Mouse (Mus musculus) forelimb bud, embryonic 11.5 days (tissue): ENCODE measurements around the gene Nudt16l1.

ENCODE experiments used
- DNase-seq: peaks from one replicate; pipeline ENCODE4 v3.0.0-alpha.2; 2012; ENCODE audit warnings: low read depth, low spot score

Nudt16l1 gene

DNA sequence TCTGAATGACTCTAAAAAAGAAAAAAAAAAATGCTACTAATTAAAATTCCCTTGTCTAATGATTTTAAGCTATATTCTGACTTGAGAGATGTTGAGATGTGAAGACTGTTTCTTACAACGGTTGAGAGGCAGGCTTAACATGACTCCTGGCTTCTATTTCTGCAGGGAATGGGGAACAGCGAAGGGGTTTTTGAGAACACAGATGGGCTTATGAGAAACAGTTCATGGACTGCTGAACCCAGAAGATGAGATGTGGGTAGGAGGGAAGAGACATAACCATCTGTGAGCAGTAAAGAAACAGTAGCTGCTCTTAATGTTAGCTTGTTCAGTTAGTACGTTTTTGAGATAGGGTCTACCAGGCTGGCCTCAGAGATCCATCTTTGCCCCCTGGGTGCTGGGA is 18.0 kb downstream of the Nudt16l1 start:
- DNase-seq, result no peak

DNA sequence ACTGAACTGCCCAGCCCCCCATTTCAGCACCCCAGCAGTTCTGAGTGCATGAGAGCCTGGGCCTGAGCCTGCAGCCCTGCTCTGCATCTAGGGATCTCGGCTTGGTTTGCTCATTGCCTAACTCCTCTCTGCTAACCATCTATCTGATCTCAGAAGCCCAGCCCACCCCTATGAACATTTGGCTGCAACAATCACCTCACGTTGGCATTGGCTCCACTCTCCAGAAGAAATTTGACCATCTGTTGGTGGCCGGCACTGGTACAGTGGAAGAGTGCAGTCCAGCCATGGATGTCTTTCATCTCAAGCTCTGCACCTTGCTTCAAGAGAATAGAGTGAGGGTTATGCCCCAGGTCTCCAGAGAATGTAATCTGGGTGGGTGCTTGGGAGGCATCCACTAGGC is 18.9 kb downstream of the Nudt16l1 start:
- DNase-seq, result no peak

DNA sequence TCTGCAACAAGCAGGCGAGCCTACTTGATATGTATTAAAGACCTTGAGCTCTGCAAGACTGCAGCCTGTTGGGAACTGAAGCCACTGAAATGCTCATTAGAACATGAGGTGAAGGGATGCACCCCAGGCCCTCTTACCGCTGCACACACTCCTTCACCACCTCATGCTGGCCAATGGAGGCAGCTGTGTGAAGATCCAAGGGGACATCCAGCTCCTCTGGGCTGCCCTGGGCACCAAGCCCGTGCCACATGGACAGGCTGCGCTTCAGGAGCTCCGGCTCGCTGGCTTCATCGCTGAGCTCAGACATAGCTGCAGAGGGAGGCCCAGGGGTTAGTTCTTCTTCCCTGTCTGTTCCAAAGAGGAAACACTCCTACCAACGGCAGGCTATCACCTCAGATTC is 21.7 kb downstream of the Nudt16l1 start:
- no peak for DNase-seq

DNA sequence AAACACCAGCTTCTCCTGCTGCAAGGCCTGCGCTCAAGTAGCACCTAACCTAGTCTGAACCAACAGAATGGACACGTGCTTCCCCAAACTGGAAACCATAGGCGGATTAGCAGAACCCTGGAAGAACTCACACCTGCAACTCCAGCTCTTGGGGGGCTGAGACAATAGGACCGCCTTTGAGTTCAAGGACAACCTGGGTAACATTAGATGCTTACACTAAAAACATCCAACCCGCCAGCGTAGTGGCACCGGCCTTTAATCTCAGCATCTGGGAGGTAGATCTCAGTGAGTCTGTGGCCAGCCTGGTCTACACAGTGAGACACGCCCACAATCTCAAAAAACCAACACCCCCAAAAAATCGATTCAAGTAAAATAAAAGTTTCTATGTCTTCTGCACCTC is 24.8 kb downstream of the Nudt16l1 start:
- DNase-seq, result no peak

DNA sequence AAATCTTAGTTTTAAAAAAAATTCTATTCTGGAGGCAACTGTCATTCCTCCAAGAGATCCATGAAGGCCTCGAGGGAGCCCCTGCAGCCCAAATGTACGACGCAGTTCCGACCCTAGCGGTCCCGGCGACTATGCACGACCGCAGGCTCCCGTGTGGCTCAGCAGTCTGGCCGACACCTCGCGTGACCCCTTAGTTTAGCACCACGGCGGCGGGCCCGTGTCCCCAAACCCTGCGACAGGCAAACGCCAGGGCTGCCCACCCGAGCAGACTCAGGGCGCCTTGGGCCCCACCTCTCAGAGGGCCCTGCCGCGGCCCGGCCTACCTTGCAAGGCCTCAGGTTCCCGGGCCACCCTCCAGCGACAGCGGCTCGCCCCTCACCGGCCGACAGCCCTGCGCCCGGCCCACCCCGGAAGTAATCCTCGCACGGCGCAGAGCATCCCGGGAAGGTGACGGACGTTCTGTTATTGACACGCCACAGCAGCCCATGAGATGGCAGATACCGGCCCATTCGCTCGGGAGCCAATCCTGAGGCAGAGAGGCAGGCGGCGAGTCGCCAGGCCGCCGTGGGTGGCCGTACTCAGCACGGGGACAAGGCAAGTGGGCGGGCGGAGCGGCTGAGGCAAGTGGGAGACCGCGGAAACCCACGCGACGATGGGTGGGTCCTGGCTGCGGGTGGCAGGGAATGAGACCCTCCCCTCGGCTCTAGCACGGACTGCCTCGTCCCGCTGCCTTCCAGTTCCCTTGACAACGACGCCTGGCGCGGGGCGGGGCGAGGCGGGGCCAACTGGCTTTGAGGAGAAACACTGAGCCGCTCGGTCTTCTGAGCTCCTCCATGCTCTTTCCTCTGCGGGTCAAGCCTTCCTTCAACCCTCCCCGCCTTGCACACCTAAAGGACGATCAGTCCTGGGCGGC is 25.5 kb downstream of the Nudt16l1 start, which contains the start of gene Anks3:
Anks3 (minus strand) TSS at position 409 of the 913 bp plus-strand sequence.
- DNase-seq, result peak; percentile 90

DNA sequence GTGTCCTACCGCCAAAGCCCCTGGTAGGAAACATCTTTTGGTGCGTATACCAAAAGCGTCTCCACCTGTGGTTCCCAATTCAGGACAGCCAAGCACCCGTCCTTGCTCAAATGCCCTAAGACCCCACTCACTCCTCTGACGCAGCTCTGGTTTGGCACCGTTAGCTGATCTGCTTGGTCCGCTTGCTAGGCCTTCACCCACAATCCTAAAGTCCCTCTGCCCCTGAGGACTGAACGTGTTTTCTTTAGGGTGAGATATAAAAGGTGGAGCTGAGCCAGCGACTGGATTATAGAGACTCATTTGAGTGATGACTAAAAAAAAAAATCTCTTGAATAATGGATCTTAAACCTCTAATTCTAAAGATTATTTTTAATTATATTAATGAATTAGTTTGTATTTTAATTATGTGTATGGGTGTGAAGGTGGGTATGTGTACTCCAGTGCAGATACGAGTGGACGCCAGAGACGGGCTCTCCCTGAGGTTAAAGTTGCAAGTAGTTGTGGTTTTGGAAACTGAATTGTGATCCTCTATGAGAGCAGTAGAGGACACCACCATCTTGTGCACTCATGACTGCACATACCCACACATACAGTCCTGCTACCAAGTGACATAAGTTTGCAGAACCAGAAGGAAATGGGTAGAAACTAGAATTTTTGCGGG is 26.3 kb downstream of the Nudt16l1 start:
- DNase-seq, result peak; percentile 3

DNA sequence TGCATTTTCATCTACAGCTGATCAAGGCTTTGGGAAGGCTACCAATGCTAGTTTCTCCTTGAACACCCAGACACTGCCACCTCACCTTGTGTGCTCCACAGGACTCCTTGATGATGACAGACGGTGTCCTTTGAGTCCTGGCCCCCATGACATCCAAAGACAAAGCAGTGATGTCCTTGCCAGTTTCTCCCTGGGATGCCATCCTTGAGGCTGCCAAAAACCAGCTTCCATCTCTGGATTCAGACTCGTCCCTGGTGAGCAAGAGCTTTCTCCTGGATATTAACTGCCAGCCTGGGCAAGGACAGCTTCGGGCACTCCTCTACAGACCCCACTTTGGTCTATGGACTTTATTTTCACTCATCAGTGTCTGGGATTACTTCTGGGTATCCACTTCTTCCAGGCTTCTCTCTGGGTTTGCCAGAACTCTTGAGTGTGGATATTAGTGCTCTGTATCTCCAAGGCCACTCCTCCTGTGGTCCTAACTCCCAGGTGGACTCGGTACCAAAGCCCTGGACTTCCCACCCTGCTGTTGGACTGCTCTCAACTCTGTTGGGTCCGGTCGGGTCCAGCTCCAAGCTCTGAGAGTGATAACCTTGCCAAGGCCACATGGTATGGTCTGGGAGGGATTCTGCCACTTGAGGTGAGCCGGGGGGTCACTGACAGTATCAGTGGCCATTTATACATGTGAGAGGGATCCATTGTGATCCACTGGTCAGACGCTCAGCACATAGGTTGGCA is 27.0 kb downstream of the Nudt16l1 start:
- no peak for DNase-seq

DNA sequence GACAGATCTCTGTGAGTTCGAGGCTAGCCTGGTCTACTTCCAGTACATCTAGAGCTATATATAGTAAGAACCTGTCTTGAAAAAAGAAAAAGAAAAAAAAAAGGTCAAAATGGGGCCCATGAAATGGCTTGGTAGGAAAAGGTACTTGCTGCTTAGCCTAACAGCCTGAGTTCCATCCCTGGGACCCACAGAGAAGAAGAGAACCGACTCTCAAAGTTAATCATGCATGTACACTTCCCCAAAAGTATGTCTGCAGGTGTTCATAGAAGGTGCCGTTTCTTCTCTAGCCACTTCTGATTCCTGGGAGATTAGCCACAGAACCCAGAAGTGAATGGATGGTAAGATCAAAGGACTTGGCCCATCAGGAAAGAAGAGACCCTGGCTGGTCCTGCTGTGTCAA is 29.9 kb downstream of the Nudt16l1 start:
- no peak for DNase-seq

DNA sequence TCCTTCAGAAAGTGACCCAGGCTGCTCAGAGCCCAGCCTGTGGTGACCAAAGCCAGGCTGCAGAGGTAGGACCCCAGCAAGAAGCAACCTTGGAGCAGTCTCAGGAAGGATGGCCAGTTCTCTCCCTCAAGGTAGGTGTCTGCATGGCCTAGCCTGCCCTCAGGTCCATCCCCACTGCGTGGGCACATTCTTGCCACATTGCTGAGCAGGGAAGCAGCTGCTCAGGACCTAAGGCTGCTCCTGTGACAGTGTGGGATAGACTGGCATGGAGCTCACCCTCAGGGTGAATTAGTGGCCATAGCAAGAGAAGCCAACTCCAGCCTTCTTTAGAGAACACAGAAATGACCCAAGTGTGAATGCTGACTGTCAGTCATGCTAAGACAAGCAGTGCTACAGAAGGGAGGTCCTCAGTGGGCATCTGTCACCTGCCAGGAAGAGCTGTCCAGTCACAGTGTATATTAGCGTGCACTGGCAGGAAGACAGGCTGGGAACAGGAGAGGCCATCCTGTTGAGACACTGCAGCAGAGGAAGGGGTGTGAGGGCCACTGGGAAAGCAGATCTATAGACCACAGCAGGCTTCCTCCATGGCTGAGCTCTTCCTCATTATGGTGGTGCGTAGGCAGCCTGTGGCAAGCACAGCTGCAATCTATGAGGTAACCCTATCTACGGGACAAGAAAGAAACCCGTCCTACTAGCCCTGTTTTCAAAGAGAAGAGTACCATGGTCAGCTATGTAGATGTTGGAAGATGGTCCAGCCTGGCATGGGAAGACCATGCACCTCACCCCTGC is 30.7 kb downstream of the Nudt16l1 start:
- no peak for DNase-seq

DNA sequence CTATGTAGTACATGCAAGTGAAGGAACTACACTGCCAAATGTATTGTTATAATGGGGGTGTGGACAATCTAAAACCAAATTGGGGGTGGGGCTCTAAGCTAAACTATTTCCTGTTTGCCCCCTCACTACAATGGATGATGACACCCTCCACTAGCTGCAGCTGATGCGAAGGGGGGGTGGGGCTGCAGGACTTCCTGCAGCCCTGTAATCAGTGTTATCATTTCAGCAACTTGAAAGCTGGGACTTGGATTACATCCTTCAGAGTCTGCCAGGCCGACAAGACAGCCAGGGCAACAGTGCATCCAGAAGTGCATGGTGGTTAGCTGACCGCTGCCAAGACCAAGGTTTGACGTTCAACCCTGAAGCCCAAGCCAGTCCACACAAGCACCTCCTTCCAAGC is 33.1 kb downstream of the Nudt16l1 start:
- no peak for DNase-seq

DNA sequence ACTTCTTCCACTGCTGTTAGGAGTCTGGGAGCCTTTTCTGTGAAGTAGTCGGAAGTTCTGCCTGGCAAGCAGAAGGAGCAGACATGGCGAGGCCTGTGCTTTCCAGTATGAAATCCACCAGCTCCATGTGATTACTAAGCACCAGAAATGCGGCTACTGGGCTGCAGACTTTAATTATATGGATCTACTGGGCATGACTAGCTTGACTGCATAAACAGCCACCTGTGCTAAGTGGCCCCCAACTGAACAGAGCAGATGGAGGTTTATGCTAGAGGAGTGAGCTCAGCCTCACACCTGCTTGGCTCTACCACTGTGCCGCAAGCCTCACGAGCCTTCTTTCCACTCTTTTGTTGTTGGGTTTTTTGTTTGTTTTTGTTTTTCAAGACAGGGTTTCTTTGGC is 36.0 kb downstream of the Nudt16l1 start:
- no peak for DNase-seq

DNA sequence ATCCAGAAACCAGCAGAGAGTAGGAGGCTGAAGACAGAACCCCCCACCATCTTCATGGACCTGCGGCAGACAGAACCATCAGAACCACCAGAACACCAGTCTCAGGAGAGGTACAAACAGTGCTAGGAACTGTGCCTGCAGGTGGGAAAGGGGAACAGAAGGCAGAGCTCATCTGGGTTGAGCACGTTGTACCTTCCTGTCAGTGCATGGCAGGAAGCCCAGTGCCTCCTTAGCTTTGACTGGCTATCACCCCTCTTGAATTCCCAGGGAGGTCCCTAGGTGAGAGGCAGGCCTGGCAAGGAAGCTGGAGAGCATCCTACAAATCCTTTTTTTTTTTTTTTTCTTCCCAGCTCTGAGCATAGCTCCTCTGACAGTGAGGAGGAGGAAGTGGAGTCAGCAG is 37.6 kb downstream of the Nudt16l1 start:
- no peak for DNase-seq

DNA sequence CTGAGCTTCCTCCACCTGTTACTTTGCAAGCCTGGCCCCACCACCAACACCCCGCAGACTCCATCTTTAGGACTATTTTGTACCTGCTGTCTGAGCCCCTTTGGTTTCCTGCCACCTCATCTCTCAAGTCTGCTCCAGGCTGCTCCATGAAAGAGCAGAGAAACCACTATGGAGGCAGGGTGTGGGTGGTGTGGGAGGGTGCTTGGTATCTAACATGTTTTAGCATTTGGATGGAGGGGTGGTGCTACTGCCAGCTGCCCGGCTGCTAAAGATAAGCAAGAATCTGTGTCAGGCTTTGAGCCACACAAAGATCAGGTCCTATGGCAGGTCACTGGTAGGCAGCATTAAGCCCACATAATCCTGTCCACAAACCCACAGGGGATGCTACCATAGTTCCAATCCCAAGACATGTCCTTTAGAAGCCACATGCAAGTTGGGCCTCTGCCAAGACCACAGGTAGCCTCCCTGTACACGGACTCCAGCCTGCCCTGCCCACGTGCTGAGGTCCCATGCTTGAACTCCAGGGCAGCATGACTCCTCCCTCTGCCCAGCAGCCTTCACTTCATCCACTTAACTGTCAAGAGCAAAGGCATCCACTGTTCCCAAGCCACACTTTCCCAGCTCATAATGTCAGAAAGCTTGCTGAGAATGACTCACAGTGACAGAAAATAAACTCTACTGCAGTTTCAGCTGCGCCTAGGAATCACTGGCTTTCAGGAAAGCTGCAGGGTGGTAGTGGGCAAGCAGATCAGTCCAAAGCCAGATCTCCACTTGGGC is 39.9 kb downstream of the Nudt16l1 start:
- no peak for DNase-seq

DNA sequence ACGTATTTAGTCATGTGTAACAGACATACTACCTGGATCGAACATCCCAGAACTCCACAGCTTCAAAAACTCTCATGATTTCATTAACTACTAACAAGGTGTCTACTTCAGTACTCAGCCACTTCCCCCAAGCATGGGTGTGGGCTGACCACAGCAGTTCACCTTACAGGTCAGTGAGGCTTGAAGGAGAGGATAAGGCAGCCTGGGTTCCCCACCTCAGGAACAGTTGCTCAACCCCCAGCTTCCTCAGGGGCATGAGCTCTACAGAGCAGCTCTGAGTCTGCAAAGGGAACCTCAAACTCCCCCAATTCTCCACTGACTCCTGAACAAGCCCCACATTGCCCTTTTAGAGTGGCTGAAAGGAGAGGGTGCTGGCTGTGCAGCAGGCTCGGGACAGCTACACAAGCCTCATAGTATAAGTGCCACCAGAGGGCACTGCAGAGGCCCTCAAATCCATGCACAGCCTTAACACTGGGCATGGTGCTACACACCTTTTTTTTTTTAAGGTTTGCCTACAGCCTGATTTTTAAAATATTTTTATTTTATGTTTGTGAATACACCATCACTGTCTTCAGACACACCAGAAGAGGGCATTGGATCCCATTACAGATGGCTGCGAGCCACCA is 41.3 kb downstream of the Nudt16l1 start:
- DNase-seq, result peak; percentile 42

DNA sequence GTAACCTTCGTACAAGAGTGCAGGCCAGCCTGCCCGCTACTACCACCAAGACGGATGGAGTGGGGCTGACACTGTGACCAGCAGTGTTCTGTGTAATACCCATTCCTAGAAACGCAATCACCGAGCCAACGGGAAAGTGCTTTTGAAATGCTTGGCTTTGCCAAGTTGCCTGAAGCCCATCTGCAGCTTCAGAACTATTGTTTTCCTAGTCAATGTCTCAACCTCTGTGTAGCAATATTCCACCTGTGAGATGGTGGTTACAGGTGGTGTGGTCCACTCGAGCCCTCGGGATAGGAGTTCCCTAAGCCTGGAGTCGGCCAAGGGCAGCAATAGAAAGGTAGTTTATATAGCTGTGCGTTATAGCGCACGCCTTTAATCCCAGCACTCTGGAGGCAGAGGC is 46.2 kb downstream of the Nudt16l1 start:
- no peak for DNase-seq
